Mouse (Mus musculus) hindbrain, embryonic 13.5 days (tissue): ENCODE measurements around the gene Agbl3. TPM values are rescaled to one million over a fixed set of nuclear protein-coding genes. Genes with fewer than 3 reads are reported as not detected.

Source experiments
- ATAC-seq: fragments of 200-750 bp; cut with Nextera tagmentation; 2 replicates; pipeline ENCODE4 v1.8.0; 2017; ENCODE audit warnings: moderate TSS enrichment; ENCODE audit not compliant: low FRiP score
- H3K27ac ChIP-seq: fragments of 300-500 bp; sonication (generic); 2 replicates; pipeline ENCODE4 v1.5.1; 2015; ENCODE audit warnings: inconsistent platforms, mild to moderate bottlenecking, moderate library complexity
- H3K27me3 ChIP-seq: fragments of 300-500 bp; sonication (generic); 2 replicates; pipeline ENCODE4 v1.6.1; 2015; ENCODE audit warnings: mild to moderate bottlenecking, inconsistent platforms
- H3K36me3 ChIP-seq: fragments of 300-500 bp; sonication (generic); 2 replicates; pipeline ENCODE4 v1.6.1; 2015; ENCODE audit warnings: mild to moderate bottlenecking, inconsistent platforms
- H3K4me1 ChIP-seq: fragments of 300-500 bp; sonication (generic); replicated peaks from 2 replicates; pipeline ENCODE4 v1.6.1; 2015; ENCODE audit warnings: inconsistent platforms
- H3K4me2 ChIP-seq: fragments of 300-500 bp; sonication (generic); 2 replicates; pipeline ENCODE4 v1.6.1; 2015; ENCODE audit warnings: inconsistent platforms, mild to moderate bottlenecking, moderate library complexity
- H3K4me3 ChIP-seq: fragments of 300-500 bp; sonication (generic); 2 replicates; pipeline ENCODE4 v1.5.1; 2015; ENCODE audit warnings: mild to moderate bottlenecking, inconsistent platforms
- H3K9ac ChIP-seq: fragments of 300-500 bp; sonication (generic); 2 replicates; pipeline ENCODE4 v1.6.1; 2015; ENCODE audit warnings: mild to moderate bottlenecking, inconsistent platforms
- H3K9me3 ChIP-seq: fragments of 300-500 bp; sonication (generic); 2 replicates; pipeline ENCODE4 v1.6.1; 2016; ENCODE audit warnings: inconsistent platforms
- WGBS: fragments of 180-500 bp; shearing (Covaris S2); methylation state at CpG from one replicate; pipeline ENCODE4 v1.1.7; 2015; 5-methylcytosine and 5-hydroxymethylcytosine counted together
- polyA plus RNA-seq: library from polyadenylated mRNA; unstranded; fragments of >200 nt; fragmentation: Nextera tagmentation; extraction: Ambion mirVana; gene quantifications from 2 replicates; pipeline ENCODE4 v1.2.1, GENCODE M21; 2015

Gene Agbl3
- polyA plus RNA-seq, 1 experiment from 2014 or later: 10.3 TPM

GRCm38 (mm10) chr6:34877509-34878321 is 97.5 kb downstream of the Agbl3 start, which contains the start of gene Cyren:
Gene Cyren, minus strand, starts transcription at chr6:34878060.
- Histone ChIP-seq H3K4me2 (peak within 1 kb of the TSS; percentile 71), H3K9ac (peak within 1 kb of the TSS; percentile 83), H3K36me3 (peaks cover 21% of the 10 kb centered on the region), H3K9me3 (no peaks in the 10 kb centered on the region), H3K4me3 (peak within 1 kb of the TSS; percentile 60), H3K4me1 (peaks cover 29% of the 10 kb centered on the region), H3K27me3 (no peaks in the 10 kb centered on the region), H3K27ac (peak within 1 kb of the TSS; percentile 90)
- under 1% methylated on average over 54 of the region's 56 CpGs for WGBS
- peak; percentile 92 for ATAC-seq

GRCm38 (mm10) chr6:34879101-34879740 is 99.0 kb downstream of the Agbl3 start:
- 90% methylated on average over 16 of the region's 16 CpGs for WGBS
- peaks cover 33% of the 10 kb centered on the region for H3K36me3 ChIP-seq
- no peaks in the 10 kb centered on the region for H3K9me3 ChIP-seq
- no peak overlapping the region for H3K9ac ChIP-seq
- no peaks in the 10 kb centered on the region for H3K27me3 ChIP-seq
- H3K27ac ChIP-seq: no peak overlapping the region
- H3K4me2 ChIP-seq: no peak overlapping the region
- H3K4me3 ChIP-seq: no peak overlapping the region
- no peak for ATAC-seq
- peaks cover 29% of the 10 kb centered on the region for H3K4me1 ChIP-seq

- no peak for ATAC-seq
- H3K36me3 ChIP-seq: peaks cover 40% of the 10 kb centered on the region
- no peak overlapping the region for H3K4me2 ChIP-seq
- H3K4me3 ChIP-seq: no peak overlapping the region
- 0 out of 2 replicates have a peak overlapping the region, but pooled peaks have one; percentile 5 for H3K9ac ChIP-seq
- no peaks in the 10 kb centered on the region for H3K27me3 ChIP-seq
- peaks cover 25% of the 10 kb centered on the region for H3K4me1 ChIP-seq
- WGBS: 51% methylated on average over 6 of the region's 6 CpGs
- H3K27ac ChIP-seq: no peak overlapping the region
- no peaks in the 10 kb centered on the region for H3K9me3 ChIP-seq
Observed at GRCm38 (mm10) chr6:34879911-34880475, 99.8 kb downstream of the Agbl3 start.

GRCm38 (mm10) chr6:34884724-34885123 is 104.5 kb downstream of the Agbl3 start:
- Histone ChIP-seq H3K27me3 (no peaks in the 10 kb centered on the region), H3K36me3 (peaks cover 65% of the 10 kb centered on the region), H3K4me3 (no peak overlapping the region), H3K4me1 (peaks cover 17% of the 10 kb centered on the region), H3K27ac (no peak overlapping the region), H3K4me2 (no peak overlapping the region), H3K9me3 (no peaks in the 10 kb centered on the region), H3K9ac (no peak overlapping the region)
- no peak for ATAC-seq
- WGBS: 81% methylated on average over 7 of the region's 7 CpGs

GRCm38 (mm10) chr6:34887131-34887850 is 107.1 kb downstream of the Agbl3 start:
- WGBS: 30% methylated on average over 6 of the region's 6 CpGs

GRCm38 (mm10) chr6:34889185-34889584 is 109.0 kb downstream of the Agbl3 start:
- Histone ChIP-seq H3K4me3 (no peak overlapping the region), H3K4me2 (no peak overlapping the region), H3K9ac (no peak overlapping the region), H3K9me3 (no peaks in the 10 kb centered on the region), H3K36me3 (peaks cover 74% of the 10 kb centered on the region), H3K27me3 (no peaks in the 10 kb centered on the region), H3K27ac (no peak overlapping the region), H3K4me1 (peaks cover 17% of the 10 kb centered on the region)
- WGBS: 43% methylated on average over 4 of the region's 4 CpGs
- no peak for ATAC-seq

More at GRCm38 (mm10) chr6:34887131-34887850, 107.1 kb downstream of the Agbl3 start:
- Histone ChIP-seq H3K4me2 (no peak overlapping the region), H3K9ac (no peak overlapping the region), H3K4me1 (peaks cover 17% of the 10 kb centered on the region), H3K36me3 (peaks cover 73% of the 10 kb centered on the region), H3K27me3 (no peaks in the 10 kb centered on the region), H3K4me3 (no peak overlapping the region), H3K27ac (peak overlapping the region; percentile 24; the same call in 1 of the 2 replicates), H3K9me3 (no peaks in the 10 kb centered on the region)
- ATAC-seq: peak; percentile 54; the same call in 1 of the 2 replicates

- Histone ChIP-seq H3K27ac (no peak overlapping the region), H3K4me1 (no peaks in the 10 kb centered on the region; the same call in 1 of the 2 replicates), H3K4me3 (no peak overlapping the region), H3K36me3 (peaks cover 85% of the 10 kb centered on the region), H3K9me3 (no peaks in the 10 kb centered on the region), H3K9ac (no peak overlapping the region), H3K27me3 (no peaks in the 10 kb centered on the region), H3K4me2 (no peak overlapping the region)
- whole genome bisulfite sequencing: 81% methylated on average over 7 of the region's 7 CpGs
- ATAC-seq: no peak
Observed at GRCm38 (mm10) chr6:34895569-34895968, 115.3 kb downstream of the Agbl3 start.

- H3K9me3 ChIP-seq: no peaks in the 10 kb centered on the region
- no peak overlapping the region for H3K4me3 ChIP-seq
- no peak overlapping the region for H3K9ac ChIP-seq
- H3K36me3 ChIP-seq: peaks cover 85% of the 10 kb centered on the region
- H3K4me1 ChIP-seq: no peaks in the 10 kb centered on the region; the same call in 1 of the 2 replicates
- ATAC-seq: 0 out of 2 replicates have a peak, but pooled peaks have one; percentile 32
- no peak overlapping the region for H3K4me2 ChIP-seq
- no peaks in the 10 kb centered on the region for H3K27me3 ChIP-seq
- WGBS: 52% methylated on average over 16 of the region's 16 CpGs
- H3K27ac ChIP-seq: no peak overlapping the region
Observed at GRCm38 (mm10) chr6:34896168-34896780, 116.0 kb downstream of the Agbl3 start.

GRCm38 (mm10) chr6:34899127-34899526 is 118.9 kb downstream of the Agbl3 start:
- Histone ChIP-seq H3K9me3 (no peaks in the 10 kb centered on the region), H3K4me3 (no peak overlapping the region), H3K27ac (no peak overlapping the region), H3K36me3 (peaks cover 82% of the 10 kb centered on the region), H3K9ac (no peak overlapping the region), H3K27me3 (no peaks in the 10 kb centered on the region), H3K4me2 (no peak overlapping the region), H3K4me1 (no peaks in the 10 kb centered on the region; the same call in 1 of the 2 replicates)
- no peak for ATAC-seq
- WGBS: 100% methylated on average over 2 of the region's 2 CpGs

GRCm38 (mm10) chr6:34900990-34901389 is 120.8 kb downstream of the Agbl3 start:
- no peaks in the 10 kb centered on the region for H3K27me3 ChIP-seq
- 78% methylated on average over 2 of the region's 2 CpGs for WGBS
- H3K4me1 ChIP-seq: no peaks in the 10 kb centered on the region; the same call in 1 of the 2 replicates
- no peak overlapping the region for H3K4me2 ChIP-seq
- H3K9ac ChIP-seq: peak overlapping the region; percentile 35; the same call in 1 of the 2 replicates
- no peak overlapping the region for H3K4me3 ChIP-seq
- H3K9me3 ChIP-seq: no peaks in the 10 kb centered on the region
- ATAC-seq: no peak
- 0 out of 2 replicates have a peak overlapping the region, but pooled peaks have one; percentile 12 for H3K27ac ChIP-seq
- H3K36me3 ChIP-seq: peaks cover 80% of the 10 kb centered on the region

- Histone ChIP-seq H3K9ac (no peak overlapping the region), H3K27me3 (no peaks in the 10 kb centered on the region), H3K36me3 (peaks cover 85% of the 10 kb centered on the region), H3K27ac (no peak overlapping the region), H3K4me1 (0 out of 2 replicates have a peak, but pooled peaks cover 1% of the 10 kb centered on the region), H3K9me3 (no peaks in the 10 kb centered on the region), H3K4me2 (no peak overlapping the region), H3K4me3 (no peak overlapping the region)
- no peak for ATAC-seq
- WGBS: 59% methylated on average over 9 of the region's 9 CpGs
Observed at GRCm38 (mm10) chr6:34901911-34902444, 121.7 kb downstream of the Agbl3 start.
